Mouse (Mus musculus): ENCODE measurements around the gene Slc11a1. TPM values are rescaled to one million over a fixed set of nuclear protein-coding genes. Genes with fewer than 3 reads are reported as not detected.
A peak's percentile ranks its signal among the peaks of the same experiment; 100 is the strongest.

Slc11a1 gene
- total and polyA plus RNA-seq, 2 experiments from 2014 or later, result 3.3 to 10.7 TPM

- peak overlapping the region; percentile 65 for H3K9ac ChIP-seq
- H3K4me2 ChIP-seq (ENCODE audit: low read depth), result peak overlapping the region; percentile 92
- peak overlapping the region; percentile 50 for H3K27ac ChIP-seq (ENCODE audit: low read depth, low read length)
- peak; percentile 75 for TF ChIP-seq CTCF (IDR thresholded peaks at IDR 0.05; ENCODE audit: low read depth)
- no peaks in the 10 kb centered on the region for H3K27me3 ChIP-seq (ENCODE audit: insufficient read depth, low read length)
- no peaks in the 10 kb centered on the region for H3K9me3 ChIP-seq (ENCODE audit: low read length)
- under 1% methylated on average over 41 of the region's 41 CpGs for WGBS
- H3K4me1 ChIP-seq (ENCODE audit: insufficient read depth), result 0 out of 2 replicates have a peak, but pooled peaks cover under 1% of the 10 kb centered on the region
- peak; percentile 88 for ATAC-seq
- H3K36me3 ChIP-seq (ENCODE audit: insufficient read depth), result no peaks in the 10 kb centered on the region
- DNase-seq, result peak; percentile 84
- peak overlapping the region; percentile 54 for H3K4me3 ChIP-seq (ENCODE audit: low read depth, low read length)
These were observed 22.4 kb downstream of the Slc11a1 start for GRCm38 (mm10) chr1:74397268-74397918.

- Histone ChIP-seq H3K4me1 (ENCODE audit: insufficient read depth) (no peaks in the 10 kb centered on the region), H3K27ac (ENCODE audit: low read depth, low read length) (peak overlapping the region; percentile 50)
- peak; percentile 42 for ATAC-seq
These were observed 23.0 kb downstream of the Slc11a1 start for GRCm38 (mm10) chr1:74397919-74398451.

GRCm38 (mm10) chr1:74400531-74400930 lies 25.5 kb downstream of the Slc11a1 start:
- ATAC-seq (no peak), DNase-seq (no peak)
- no peak overlapping the region for H3K27ac ChIP-seq (ENCODE audit: low read depth, low read length)
- H3K4me3 ChIP-seq (ENCODE audit: low read depth, low read length), result no peak overlapping the region
- H3K9ac ChIP-seq, result no peak overlapping the region
- no peaks in the 10 kb centered on the region for H3K27me3 ChIP-seq (ENCODE audit: insufficient read depth, low read length)
- no peaks in the 10 kb centered on the region for H3K36me3 ChIP-seq (ENCODE audit: insufficient read depth)
- no peaks in the 10 kb centered on the region for H3K4me1 ChIP-seq (ENCODE audit: insufficient read depth)
- WGBS, result 76% methylated on average over 3 of the region's 3 CpGs
- H3K4me2 ChIP-seq (ENCODE audit: low read depth), result no peak overlapping the region
- no peak for TF ChIP-seq CTCF (IDR thresholded peaks at IDR 0.05; ENCODE audit: low read depth)
- H3K9me3 ChIP-seq (ENCODE audit: low read length), result no peaks in the 10 kb centered on the region

More at GRCm38 (mm10) chr1:74397919-74398451, 23.0 kb downstream of the Slc11a1 start:
- Histone ChIP-seq H3K9me3 (ENCODE audit: low read length) (no peaks in the 10 kb centered on the region), H3K36me3 (ENCODE audit: insufficient read depth) (no peaks in the 10 kb centered on the region), H3K9ac (peak overlapping the region; percentile 65), H3K4me2 (ENCODE audit: low read depth) (peak overlapping the region; percentile 92), H3K27me3 (ENCODE audit: insufficient read depth, low read length) (no peaks in the 10 kb centered on the region), H3K4me3 (ENCODE audit: low read depth, low read length) (peak overlapping the region; percentile 54)
- peak; percentile 71 for TF ChIP-seq CTCF (IDR thresholded peaks at IDR 0.05; ENCODE audit: low read depth)
- DNase-seq, result peak; percentile 68
- WGBS, result 4% methylated on average over 11 of the region's 11 CpGs

- ATAC-seq, result no peak
- H3K9me3 ChIP-seq (ENCODE audit: low read length), result no peaks in the 10 kb centered on the region
- no peak overlapping the region for H3K4me3 ChIP-seq (ENCODE audit: low read depth, low read length)
- H3K4me1 ChIP-seq (ENCODE audit: insufficient read depth), result no peaks in the 10 kb centered on the region
- no peaks in the 10 kb centered on the region for H3K36me3 ChIP-seq (ENCODE audit: insufficient read depth)
- no peaks in the 10 kb centered on the region for H3K27me3 ChIP-seq (ENCODE audit: insufficient read depth, low read length)
- 62% methylated on average over 16 of the region's 16 CpGs for WGBS
- H3K4me2 ChIP-seq (ENCODE audit: low read depth), result no peak overlapping the region
- TF ChIP-seq CTCF (IDR thresholded peaks at IDR 0.05; ENCODE audit: low read depth), result no peak
- H3K9ac ChIP-seq, result no peak overlapping the region
- H3K27ac ChIP-seq (ENCODE audit: low read depth, low read length), result no peak overlapping the region
- no peak for DNase-seq
These were observed 26.2 kb downstream of the Slc11a1 start for GRCm38 (mm10) chr1:74401015-74401702.

GRCm38 (mm10) chr1:74404206-74404605 lies 29.2 kb downstream of the Slc11a1 start:
- Histone ChIP-seq H3K9me3 (ENCODE audit: low read length) (no peaks in the 10 kb centered on the region), H3K4me1 (ENCODE audit: insufficient read depth) (no peaks in the 10 kb centered on the region), H3K27me3 (ENCODE audit: insufficient read depth, low read length) (no peaks in the 10 kb centered on the region), H3K4me3 (ENCODE audit: low read depth, low read length) (no peak overlapping the region), H3K36me3 (ENCODE audit: insufficient read depth) (no peaks in the 10 kb centered on the region), H3K27ac (ENCODE audit: low read depth, low read length) (no peak overlapping the region), H3K9ac (no peak overlapping the region), H3K4me2 (ENCODE audit: low read depth) (no peak overlapping the region)
- WGBS, result 92% methylated on average over 4 of the region's 4 CpGs
- no peak for ATAC-seq
- no peak for DNase-seq
- TF ChIP-seq CTCF (IDR thresholded peaks at IDR 0.05; ENCODE audit: low read depth), result no peak

GRCm38 (mm10) chr1:74408589-74409504 lies 33.9 kb downstream of the Slc11a1 start, which contains the start of gene Vil1:
Vil1 (plus strand) TSS chr1:74409376.
- DNase-seq, result no peak

More at GRCm38 (mm10) chr1:74408589-74409504, 33.9 kb downstream of the Slc11a1 start, which contains the start of gene Vil1:
- no peak within 1 kb of the TSS for H3K4me3 ChIP-seq (ENCODE audit: low read depth, low read length)
- H3K9ac ChIP-seq, result no peak within 1 kb of the TSS
- H3K4me2 ChIP-seq (ENCODE audit: low read depth), result no peak within 1 kb of the TSS
- no peak within 1 kb of the TSS for H3K27ac ChIP-seq (ENCODE audit: low read depth, low read length)
- H3K4me1 ChIP-seq (ENCODE audit: insufficient read depth), result no peaks in the 10 kb centered on the region
- no peaks in the 10 kb centered on the region for H3K36me3 ChIP-seq (ENCODE audit: insufficient read depth)
- H3K9me3 ChIP-seq (ENCODE audit: low read length), result no peaks in the 10 kb centered on the region
- no peaks in the 10 kb centered on the region for H3K27me3 ChIP-seq (ENCODE audit: insufficient read depth, low read length)
- no peak for TF ChIP-seq CTCF (IDR thresholded peaks at IDR 0.05; ENCODE audit: low read depth)
- 63% methylated on average over 15 of the region's 15 CpGs for WGBS
- no peak for ATAC-seq

Data from forebrain, postnatal 0 days (tissue).